Mouse (Mus musculus) neutrophil, adult 65 days (primary cell): ENCODE measurements around the gene Cd3d. TPM values are rescaled to one million over a fixed set of nuclear protein-coding genes. Genes with fewer than 3 reads are reported as not detected.

Experiments used
- total RNA-seq: library from RNA; stranded (reverse); gene quantifications from 2 replicates; pipeline ENCODE4 v1.2.4, GENCODE M21; 2023

Gene Cd3d
- total RNA-seq = 100 and 121 TPM in 2 replicates

DNA sequence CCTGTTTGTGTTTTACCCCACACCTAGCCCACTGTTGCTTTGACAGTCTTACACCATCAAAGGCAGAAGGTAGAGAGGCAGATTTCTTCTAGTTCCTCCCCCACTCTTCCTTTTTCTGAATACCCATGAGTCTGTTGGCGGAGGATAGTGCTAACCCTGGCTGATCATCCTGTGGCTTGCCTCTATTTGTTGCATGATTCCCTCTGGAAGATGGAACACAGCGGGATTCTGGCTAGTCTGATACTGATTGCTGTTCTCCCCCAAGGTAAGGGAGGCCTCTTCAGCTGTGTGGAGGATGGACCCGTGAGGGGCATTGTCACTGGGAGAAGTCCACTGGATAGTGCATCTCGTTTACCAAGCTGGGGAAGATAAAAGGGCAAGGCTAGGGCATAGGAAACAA is at the start of gene Cd3d:
Gene Cd3d (plus strand): TSS at position 111 of the 400 bp plus-strand sequence.

DNA sequence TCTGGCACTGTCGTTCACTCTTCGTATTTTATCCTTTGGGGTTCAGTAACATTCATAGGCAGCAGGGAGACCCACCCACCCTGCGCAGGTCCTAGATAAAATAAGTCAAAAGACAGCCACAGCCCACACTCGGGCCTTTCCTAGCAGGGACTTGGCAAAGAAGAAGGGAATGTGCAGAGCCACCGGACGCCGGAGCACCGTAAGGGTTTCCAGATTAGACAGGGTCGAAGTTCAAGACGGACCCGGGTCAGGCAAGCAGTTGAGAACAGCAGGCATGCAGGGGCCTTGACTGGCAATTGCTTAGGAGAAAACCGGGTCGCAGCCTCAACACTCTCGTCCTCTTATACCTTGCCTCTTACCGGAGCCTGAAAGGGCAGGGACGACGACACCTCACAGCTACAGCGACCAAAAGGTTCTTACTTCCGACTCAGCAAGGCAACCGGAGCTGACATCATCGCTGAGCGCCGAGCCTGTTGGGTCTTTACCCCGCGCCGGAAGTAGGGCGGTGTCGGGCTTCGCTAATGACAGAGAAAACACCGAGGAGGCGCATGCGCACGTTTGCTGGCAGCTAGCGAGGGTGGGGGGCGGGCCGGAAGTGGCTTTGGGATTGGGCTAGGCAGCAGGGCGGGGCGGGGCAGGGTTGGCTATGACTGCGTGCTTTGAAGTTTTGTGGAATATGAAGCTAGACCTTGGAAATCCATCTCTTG is 16.3 kb upstream of the Cd3d start, which contains the start of gene Ube4a:
Gene Ube4a (minus strand): TSS at position 475 of the 707 bp plus-strand sequence.

DNA sequence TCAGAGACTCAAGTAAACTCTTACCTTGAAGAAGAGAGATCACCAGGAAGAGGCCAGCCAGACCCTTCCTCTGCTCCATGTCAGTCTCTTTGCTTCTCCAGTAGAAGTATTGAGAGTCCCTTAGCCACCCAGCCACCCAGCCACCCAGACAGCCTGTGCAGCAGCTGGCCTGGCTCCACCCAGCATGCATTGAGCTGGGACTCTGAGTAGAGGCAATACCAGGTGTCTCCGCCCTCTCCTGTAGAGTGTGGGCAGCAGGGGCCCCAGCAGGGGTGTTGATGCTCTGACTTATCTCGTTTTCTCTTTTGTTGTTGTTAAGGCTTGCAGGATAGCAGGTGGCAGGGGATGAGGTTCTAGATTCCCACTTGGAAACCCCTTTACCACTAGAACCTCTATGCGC is 1.3 kb upstream of the Cd3d start, which contains the start of gene Cd3g:
Gene Cd3g (minus strand): TSS at position 190 of the 400 bp plus-strand sequence.

DNA sequence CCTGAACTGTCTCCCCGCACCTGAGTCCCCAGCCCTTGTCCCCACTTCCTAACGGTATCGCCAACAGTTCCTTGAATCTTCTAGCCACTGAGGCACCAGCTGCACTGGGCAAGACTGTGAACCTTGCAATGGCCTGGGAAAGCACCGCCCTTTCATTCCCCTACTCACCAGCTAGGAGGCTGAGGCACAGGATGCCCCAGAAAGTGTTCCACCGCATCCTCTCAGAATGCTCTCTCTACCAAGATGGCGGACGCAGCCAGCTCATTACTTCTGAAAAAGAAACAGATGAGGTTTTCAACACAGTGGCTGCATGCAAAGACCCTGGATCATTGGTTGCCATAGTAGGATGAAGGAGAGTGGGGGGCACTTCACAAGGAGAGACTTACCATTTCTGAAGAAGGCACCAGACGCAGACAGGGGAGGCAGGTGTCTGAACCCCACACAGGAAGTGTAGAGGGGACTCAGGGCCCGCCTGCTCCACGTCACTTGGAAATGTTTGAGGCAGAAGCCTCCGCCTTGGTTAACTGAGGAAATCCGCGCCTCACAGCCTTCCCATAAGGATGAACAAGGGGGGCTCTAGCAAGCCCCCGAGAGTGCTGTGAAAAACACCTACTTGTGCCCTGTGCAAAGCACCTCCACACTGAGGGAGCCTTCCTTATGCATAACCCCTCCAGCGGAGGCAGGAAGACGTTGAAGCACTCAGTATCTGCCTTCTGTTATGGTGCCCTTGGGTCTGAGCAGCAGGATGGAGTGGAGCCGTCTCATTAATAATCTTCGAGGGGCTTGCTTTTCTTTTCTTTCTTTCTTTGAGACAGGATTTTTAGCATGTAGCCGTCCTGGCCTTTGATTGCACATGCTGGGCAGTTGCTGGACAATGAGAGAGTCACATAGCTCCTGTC is 27.8 kb downstream of the Cd3d start, which contains the start of gene Cd3e:
Gene Cd3e (minus strand): TSS at position 448 of the 899 bp plus-strand sequence.

Other genes starting within 250 kb of the Cd3d start
- 2.0 and 4.8 TPM in 2 replicates for gene Phldb1, start 246.6 kb upstream of the Cd3d start, total RNA-seq
- gene Arcn1, start 213.9 kb upstream of the Cd3d start, total RNA-seq = 109 and 136 TPM in 2 replicates
- gene Ift46, start 213.9 kb upstream of the Cd3d start, total RNA-seq = 25.6 and 33.3 TPM in 2 replicates
- 0.92 and 1.3 TPM in 2 replicates for gene Tmem25, start 182.5 kb upstream of the Cd3d start, total RNA-seq
- 1.3 TPM in 1 of 2 replicates, not detected in the other for gene Ttc36, start 178.7 kb upstream of the Cd3d start, total RNA-seq
- gene Kmt2a, start 100.5 kb upstream of the Cd3d start, total RNA-seq = 42.8 and 47.7 TPM in 2 replicates
- gene Atp5l, start 61.0 kb upstream of the Cd3d start, total RNA-seq = 155 and 185 TPM in 2 replicates
- 63.4 and 71.4 TPM in 2 replicates for gene Ube4a, start 16.2 kb upstream of the Cd3d start, total RNA-seq
- 0.47 and 0.93 TPM in 2 replicates for gene Cd3g, start 1.4 kb upstream of the Cd3d start, total RNA-seq
- not detected in 2 replicates for gene Cd3e, start 27.8 kb downstream of the Cd3d start, total RNA-seq
- gene Mpzl2, start 58.0 kb downstream of the Cd3d start, total RNA-seq = 0.11 TPM in 1 of 2 replicates, not detected in the other
- gene Mpzl3, start 73.4 kb downstream of the Cd3d start, total RNA-seq = 9.9 and 12.7 TPM in 2 replicates
- 93.4 and 131 TPM in 2 replicates for gene Jaml, start 97.4 kb downstream of the Cd3d start, total RNA-seq
- gene Scn2b, start 136.0 kb downstream of the Cd3d start, total RNA-seq = 1.5 and 2.0 TPM in 2 replicates
- 0.16 and 0.34 TPM in 2 replicates for gene Scn4b, start 156.6 kb downstream of the Cd3d start, total RNA-seq
- gene BC049352, start 200.2 kb downstream of the Cd3d start, total RNA-seq = not detected in 2 replicates
- gene Tmprss4, start 222.3 kb downstream of the Cd3d start, total RNA-seq = not detected in 2 replicates